ENCODE assay signal across 7 mouse cellular contexts in the genomic region with DNA sequence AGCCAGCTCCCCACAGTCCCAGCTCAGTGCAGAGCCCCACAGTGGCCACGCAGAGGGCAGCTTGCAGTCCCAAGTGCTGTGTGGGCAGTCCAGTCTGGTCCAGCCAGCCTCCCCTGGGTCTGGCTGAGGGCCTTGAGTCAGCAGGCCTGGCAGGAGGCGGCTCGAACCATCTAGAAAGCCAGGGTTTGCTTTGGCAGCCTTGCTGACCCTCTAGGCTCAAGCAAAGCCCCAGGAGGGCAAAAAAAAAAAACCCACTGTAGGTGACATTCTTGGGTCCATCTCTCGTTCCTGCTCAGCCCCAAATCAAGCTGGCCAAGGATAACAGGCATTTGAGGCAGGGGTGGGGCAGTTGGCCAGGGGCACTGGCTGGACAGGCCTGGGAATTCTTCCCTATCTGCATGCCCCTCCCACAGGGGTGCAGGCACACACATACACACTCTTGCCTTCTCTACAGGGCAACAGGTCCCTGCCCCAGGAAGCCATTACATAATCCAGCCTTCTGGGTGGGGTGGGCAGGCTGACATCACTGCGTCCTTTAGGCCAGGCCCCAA. TPM values are rescaled to one million over a fixed set of nuclear protein-coding genes. Genes with fewer than 3 reads are reported as not detected.
DNase-seq lines count a peak whose midpoint lies in the region; ATAC-seq lines count a peak whose summit lies in the region.

No protein-coding gene starts in this region.

- peak; percentile 77 for DNase-seq in MN1 (ENCODE audit: low spot score)
- no peak for DNase-seq in heart, embryonic 10.5 days (ENCODE audit: low spot score)
- DNase-seq in kidney, adult 9 months = peak; percentile 80
- no peak for DNase-seq in retina, embryonic 14.5 days (ENCODE audit: low spot score)

- H3K4me1 ChIP-seq in brown adipose tissue, adult 24 weeks (ENCODE audit: control insufficient read depth, insufficient read depth, insufficient read length, low read length) = peaks cover 30% of the 10 kb centered on the region
- peaks cover 73% of the 10 kb centered on the region for H3K4me1 ChIP-seq in heart, embryonic 10.5 days
- H3K4me1 ChIP-seq in lung, embryonic 16.5 days (replicated peaks; ENCODE audit: control insufficient read depth, insufficient read depth, low read length) = peaks cover 43% of the 10 kb centered on the region

- peak overlapping the region; percentile 90 for H3K27ac ChIP-seq in brown adipose tissue, adult 24 weeks (replicated peaks; ENCODE audit: low read depth, low read length)
- H3K27ac ChIP-seq in heart, embryonic 10.5 days = peak overlapping the region; percentile 98
- peak overlapping the region; percentile 14; the same call in 1 of the 2 replicates for H3K27ac ChIP-seq in lung, embryonic 16.5 days (ENCODE audit: low read length)

- no peaks in the 10 kb centered on the region for H3K9me3 ChIP-seq in heart, embryonic 10.5 days
- H3K9me3 ChIP-seq in lung, embryonic 16.5 days (ENCODE audit: control insufficient read depth, low read length) = no peaks in the 10 kb centered on the region

- peak overlapping the region; percentile 97 for H3K9ac ChIP-seq in lung, embryonic 16.5 days (ENCODE audit: low read length)

- H3K36me3 ChIP-seq in heart, embryonic 10.5 days = peaks cover 39% of the 10 kb centered on the region
- peaks cover 21% of the 10 kb centered on the region for H3K36me3 ChIP-seq in lung, embryonic 16.5 days (ENCODE audit: control insufficient read depth, insufficient read depth, low read length)

- 49% methylated on average over 5 of the region's 5 CpGs for WGBS in heart, embryonic 10.5 days
- WGBS in lung, embryonic 16.5 days = 46% methylated on average over 5 of the region's 5 CpGs

- no peak for ATAC-seq in lung, embryonic 16.5 days (ENCODE audit: low read depth)
- no peak for ATAC-seq in activated CD4-positive, CD25-positive, alpha-beta regulatory T cell, adult 4 months

- peak overlapping the region; percentile 72 for H3K4me2 ChIP-seq in lung, embryonic 16.5 days (ENCODE audit: low read depth, low read length)

- H3K4me3 ChIP-seq in brown adipose tissue, adult 24 weeks (ENCODE audit: insufficient read depth, low read depth, low read length) = peak overlapping the region; percentile 78
- H3K4me3 ChIP-seq in heart, embryonic 10.5 days = peak overlapping the region; percentile 95
- H3K4me3 ChIP-seq in lung, embryonic 16.5 days (ENCODE audit: low read length) = peak overlapping the region; percentile 94

- no peaks in the 10 kb centered on the region for H3K27me3 ChIP-seq in heart, embryonic 10.5 days (ENCODE audit: insufficient read depth, poor library complexity, severe bottlenecking)
- no peaks in the 10 kb centered on the region for H3K27me3 ChIP-seq in lung, embryonic 16.5 days (ENCODE audit: control insufficient read depth, insufficient read depth, low read depth, low read length)

RNA-seq across cellular contexts. Expression of gene Mknk2, which starts 3.7 kb away (rescaled TPM):
- polyA plus RNA-seq in brown adipose tissue, adult 24 weeks (2012; ENCODE audit: insufficient read depth, insufficient read length, missing spikeins) = 313 and 519 TPM in 2 replicates
- polyA plus RNA-seq in heart, embryonic 10.5 days (2016; fragmentation: Nextera tagmentation; extraction: Ambion mirVana) = 90.8 and 92.0 TPM in 2 replicates
- 66.3 and 82.1 TPM in 2 replicates for polyA plus RNA-seq in lung, embryonic 16.5 days (2015; fragmentation: Nextera tagmentation; extraction: Ambion mirVana)
- polyA plus RNA-seq in activated CD4-positive, CD25-positive, alpha-beta regulatory T cell, adult 4 months (2017; shearing (Covaris generic)) = 10 to 100 TPM; 56.1 to 64.2 TPM

RNA-seq across cellular contexts. Expression of gene Btbd2, which starts 17.4 kb away (rescaled TPM):
- 20.6 and 33.9 TPM in 2 replicates for polyA plus RNA-seq in brown adipose tissue, adult 24 weeks (2012; ENCODE audit: insufficient read depth, insufficient read length, missing spikeins)
- polyA plus RNA-seq in heart, embryonic 10.5 days (2016; fragmentation: Nextera tagmentation; extraction: Ambion mirVana) = 59.0 and 69.9 TPM in 2 replicates
- polyA plus RNA-seq in lung, embryonic 16.5 days (2015; fragmentation: Nextera tagmentation; extraction: Ambion mirVana) = 15.3 and 33.2 TPM in 2 replicates
- polyA plus RNA-seq in activated CD4-positive, CD25-positive, alpha-beta regulatory T cell, adult 4 months (2017; shearing (Covaris generic)) = 1 to 10 TPM; 5.5 to 6.1 TPM

RNA-seq across cellular contexts. Expression of gene Mob3a, which starts 27.5 kb away (rescaled TPM):
- polyA plus RNA-seq in brown adipose tissue, adult 24 weeks (2012; ENCODE audit: insufficient read depth, insufficient read length, missing spikeins) = 5.2 and 12.0 TPM in 2 replicates
- polyA plus RNA-seq in heart, embryonic 10.5 days (2016; fragmentation: Nextera tagmentation; extraction: Ambion mirVana) = 54.8 and 56.8 TPM in 2 replicates
- polyA plus RNA-seq in lung, embryonic 16.5 days (2015; fragmentation: Nextera tagmentation; extraction: Ambion mirVana) = 42.3 and 45.7 TPM in 2 replicates
- polyA plus RNA-seq in activated CD4-positive, CD25-positive, alpha-beta regulatory T cell, adult 4 months (2017; shearing (Covaris generic)) = 100 to 1,000 TPM; 212 to 221 TPM

RNA-seq across cellular contexts. Expression of gene Izumo4, which starts 27.7 kb away (rescaled TPM):
- 2.5 and 5.0 TPM in 2 replicates for polyA plus RNA-seq in brown adipose tissue, adult 24 weeks (2012; ENCODE audit: insufficient read depth, insufficient read length, missing spikeins)
- polyA plus RNA-seq in heart, embryonic 10.5 days (2016; fragmentation: Nextera tagmentation; extraction: Ambion mirVana) = 12.8 and 14.4 TPM in 2 replicates
- polyA plus RNA-seq in lung, embryonic 16.5 days (2015; fragmentation: Nextera tagmentation; extraction: Ambion mirVana) = 23.6 and 26.8 TPM in 2 replicates
- 10 to 100 TPM; 80.1 to 96.5 TPM for polyA plus RNA-seq in activated CD4-positive, CD25-positive, alpha-beta regulatory T cell, adult 4 months (2017; shearing (Covaris generic))

RNA-seq across cellular contexts. Expression of gene Csnk1g2, which starts 51.6 kb away (rescaled TPM):
- polyA plus RNA-seq in brown adipose tissue, adult 24 weeks (2012; ENCODE audit: insufficient read depth, insufficient read length, missing spikeins) = 50.9 and 67.7 TPM in 2 replicates
- polyA plus RNA-seq in heart, embryonic 10.5 days (2016; fragmentation: Nextera tagmentation; extraction: Ambion mirVana) = 110 and 150 TPM in 2 replicates
- 20.6 and 38.4 TPM in 2 replicates for polyA plus RNA-seq in lung, embryonic 16.5 days (2015; fragmentation: Nextera tagmentation; extraction: Ambion mirVana)
- polyA plus RNA-seq in activated CD4-positive, CD25-positive, alpha-beta regulatory T cell, adult 4 months (2017; shearing (Covaris generic)) = 10 to 100 TPM; 13.3 to 16.1 TPM

Comparison
In these comparisons a context has a peak if more than half of its experiments do, and no peak if none do; other contexts are left out.
1. DNase-seq: peak in MN1 (single experiment) and kidney, adult 9 months (single experiment); none in heart, embryonic 10.5 days (single experiment) and retina, embryonic 14.5 days (single experiment).
2. H3K27ac ChIP-seq: peak in every context shown above with its lines; median percentile 98 in heart, embryonic 10.5 days; 90 in brown adipose tissue, adult 24 weeks; 14 in lung, embryonic 16.5 days.
3. Peak in every context shown above with its lines, with median percentiles within 50 percentile points of each other: H3K4me3 ChIP-seq.